Mouse (Mus musculus): ENCODE measurements around the gene Ank3. TPM values are rescaled to one million over a fixed set of nuclear protein-coding genes. Genes with fewer than 3 reads are reported as not detected.

Gene Ank3
- polyA plus RNA-seq, 1 experiment: 1.2 TPM

GRCm38 (mm10) chr10:69927012-69927411 lies 528.4 kb downstream of the Ank3 start:
- H3K27ac ChIP-seq (ENCODE audit: insufficient read depth, low read length): no peak overlapping the region
- no peaks in the 10 kb centered on the region for H3K27me3 ChIP-seq (ENCODE audit: control insufficient read depth, insufficient read depth, low read length)
- no peak overlapping the region for H3K4me3 ChIP-seq (ENCODE audit: extremely low read depth, insufficient read depth, insufficient read length)
- 37% methylated on average over 9 of the region's 9 CpGs for WGBS
- no peaks in the 10 kb centered on the region for H3K4me1 ChIP-seq (ENCODE audit: control insufficient read depth, insufficient read depth, insufficient read length)
- TF ChIP-seq CTCF (IDR thresholded peaks at IDR 0.05; ENCODE audit: extremely low read depth, insufficient read depth, insufficient read length, insufficient replicate concordance) (no peak), POLR2A (IDR thresholded peaks at IDR 0.05; ENCODE audit: low read depth, low read length) (no peak)
- no peak for DNase-seq (ENCODE audit: low read depth in 1 of 2, low spot score in 2 of 2)
- no peaks in the 10 kb centered on the region for H3K36me3 ChIP-seq (ENCODE audit: control insufficient read depth, insufficient read depth, low read length)

- no peak for DNase-seq (ENCODE audit: low read depth in 1 of 2, low spot score in 2 of 2)
- Histone ChIP-seq H3K36me3 (ENCODE audit: control insufficient read depth, insufficient read depth, low read length) (no peaks in the 10 kb centered on the region), H3K4me1 (ENCODE audit: control insufficient read depth, insufficient read depth, insufficient read length) (no peaks in the 10 kb centered on the region), H3K4me3 (ENCODE audit: extremely low read depth, insufficient read depth, insufficient read length) (no peak overlapping the region), H3K27me3 (ENCODE audit: control insufficient read depth, insufficient read depth, low read length) (no peaks in the 10 kb centered on the region), H3K27ac (ENCODE audit: insufficient read depth, low read length) (no peak overlapping the region)
- no peak for TF ChIP-seq CTCF (IDR thresholded peaks at IDR 0.05; ENCODE audit: extremely low read depth, insufficient read depth, insufficient read length, insufficient replicate concordance)
- no peak for TF ChIP-seq POLR2A (IDR thresholded peaks at IDR 0.05; ENCODE audit: low read depth, low read length)
- 81% methylated on average over 7 of the region's 7 CpGs for WGBS
Measured at GRCm38 (mm10) chr10:69928358-69928757, 529.8 kb downstream of the Ank3 start.

GRCm38 (mm10) chr10:69930503-69930902 lies 531.9 kb downstream of the Ank3 start:
- Histone ChIP-seq H3K4me3 (ENCODE audit: extremely low read depth, insufficient read depth, insufficient read length) (no peak overlapping the region), H3K36me3 (ENCODE audit: control insufficient read depth, insufficient read depth, low read length) (no peaks in the 10 kb centered on the region), H3K27ac (ENCODE audit: insufficient read depth, low read length) (no peak overlapping the region), H3K4me1 (ENCODE audit: control insufficient read depth, insufficient read depth, insufficient read length) (no peaks in the 10 kb centered on the region), H3K27me3 (ENCODE audit: control insufficient read depth, insufficient read depth, low read length) (no peaks in the 10 kb centered on the region)
- 92% methylated on average over 8 of the region's 8 CpGs for WGBS
- TF ChIP-seq POLR2A (IDR thresholded peaks at IDR 0.05; ENCODE audit: low read depth, low read length): no peak
- no peak for TF ChIP-seq CTCF (IDR thresholded peaks at IDR 0.05; ENCODE audit: extremely low read depth, insufficient read depth, insufficient read length, insufficient replicate concordance)
- DNase-seq (ENCODE audit: low read depth in 1 of 2, low spot score in 2 of 2): no peak

- Histone ChIP-seq H3K36me3 (ENCODE audit: control insufficient read depth, insufficient read depth, low read length) (no peaks in the 10 kb centered on the region), H3K27me3 (ENCODE audit: control insufficient read depth, insufficient read depth, low read length) (no peaks in the 10 kb centered on the region), H3K4me3 (ENCODE audit: extremely low read depth, insufficient read depth, insufficient read length) (no peak overlapping the region), H3K4me1 (ENCODE audit: control insufficient read depth, insufficient read depth, insufficient read length) (no peaks in the 10 kb centered on the region), H3K27ac (ENCODE audit: insufficient read depth, low read length) (no peak overlapping the region)
- DNase-seq (ENCODE audit: low read depth in 1 of 2, low spot score in 2 of 2): no peak
- TF ChIP-seq POLR2A (IDR thresholded peaks at IDR 0.05; ENCODE audit: low read depth, low read length) (no peak), CTCF (IDR thresholded peaks at IDR 0.05; ENCODE audit: extremely low read depth, insufficient read depth, insufficient read length, insufficient replicate concordance) (no peak)
- 88% methylated on average over 5 of the region's 5 CpGs for WGBS
Measured at GRCm38 (mm10) chr10:69936443-69937067, 538.0 kb downstream of the Ank3 start.

- Histone ChIP-seq H3K4me1 (ENCODE audit: control insufficient read depth, insufficient read depth, insufficient read length) (no peaks in the 10 kb centered on the region), H3K4me3 (ENCODE audit: extremely low read depth, insufficient read depth, insufficient read length) (no peak overlapping the region), H3K36me3 (ENCODE audit: control insufficient read depth, insufficient read depth, low read length) (no peaks in the 10 kb centered on the region), H3K27me3 (ENCODE audit: control insufficient read depth, insufficient read depth, low read length) (no peaks in the 10 kb centered on the region), H3K27ac (ENCODE audit: insufficient read depth, low read length) (no peak overlapping the region)
- DNase-seq (ENCODE audit: low read depth in 1 of 2, low spot score in 2 of 2): no peak
- 87% methylated on average over 7 of the region's 7 CpGs for WGBS
- TF ChIP-seq POLR2A (IDR thresholded peaks at IDR 0.05; ENCODE audit: low read depth, low read length) (no peak), CTCF (IDR thresholded peaks at IDR 0.05; ENCODE audit: extremely low read depth, insufficient read depth, insufficient read length, insufficient replicate concordance) (no peak)
Measured at GRCm38 (mm10) chr10:69937291-69937921, 538.8 kb downstream of the Ank3 start.

- no peak for TF ChIP-seq POLR2A (IDR thresholded peaks at IDR 0.05; ENCODE audit: low read depth, low read length)
- TF ChIP-seq CTCF (IDR thresholded peaks at IDR 0.05; ENCODE audit: extremely low read depth, insufficient read depth, insufficient read length, insufficient replicate concordance): no peak
- DNase-seq (ENCODE audit: low read depth in 1 of 2, low spot score in 2 of 2): no peak
- H3K36me3 ChIP-seq (ENCODE audit: control insufficient read depth, insufficient read depth, low read length): no peaks in the 10 kb centered on the region
- H3K4me3 ChIP-seq (ENCODE audit: extremely low read depth, insufficient read depth, insufficient read length): no peak overlapping the region
- 88% methylated on average over 7 of the region's 7 CpGs for WGBS
- no peaks in the 10 kb centered on the region for H3K27me3 ChIP-seq (ENCODE audit: control insufficient read depth, insufficient read depth, low read length)
- H3K27ac ChIP-seq (ENCODE audit: insufficient read depth, low read length): no peak overlapping the region
- H3K4me1 ChIP-seq (ENCODE audit: control insufficient read depth, insufficient read depth, insufficient read length): no peaks in the 10 kb centered on the region
Measured at GRCm38 (mm10) chr10:69939144-69939543, 540.6 kb downstream of the Ank3 start.

GRCm38 (mm10) chr10:69939966-69940365 lies 541.4 kb downstream of the Ank3 start:
- Histone ChIP-seq H3K27ac (ENCODE audit: insufficient read depth, low read length) (no peak overlapping the region), H3K27me3 (ENCODE audit: control insufficient read depth, insufficient read depth, low read length) (no peaks in the 10 kb centered on the region), H3K4me1 (ENCODE audit: control insufficient read depth, insufficient read depth, insufficient read length) (no peaks in the 10 kb centered on the region), H3K36me3 (ENCODE audit: control insufficient read depth, insufficient read depth, low read length) (no peaks in the 10 kb centered on the region), H3K4me3 (ENCODE audit: extremely low read depth, insufficient read depth, insufficient read length) (no peak overlapping the region)
- no peak for TF ChIP-seq CTCF (IDR thresholded peaks at IDR 0.05; ENCODE audit: extremely low read depth, insufficient read depth, insufficient read length, insufficient replicate concordance)
- no peak for TF ChIP-seq POLR2A (IDR thresholded peaks at IDR 0.05; ENCODE audit: low read depth, low read length)
- no peak for DNase-seq (ENCODE audit: low read depth in 1 of 2, low spot score in 2 of 2)
- WGBS: 73% methylated on average over 7 of the region's 7 CpGs

Data from spleen, adult 2 months (tissue).